Mouse (Mus musculus): ENCODE results near the gene Kcnk6.
A peak's percentile ranks its signal among the peaks of the same experiment; 100 is the strongest.
"Not testable (repeated sequence)": the region's sequence is repeated elsewhere in the genome, so short reads cannot be mapped to it uniquely, and the experiment has no call there.

The Kcnk6 gene

GRCm38 (mm10) chr7:29194230-29194629, 38.1 kb downstream of the Kcnk6 start:
- DNase-seq, result not testable (repeated sequence)

DNA sequence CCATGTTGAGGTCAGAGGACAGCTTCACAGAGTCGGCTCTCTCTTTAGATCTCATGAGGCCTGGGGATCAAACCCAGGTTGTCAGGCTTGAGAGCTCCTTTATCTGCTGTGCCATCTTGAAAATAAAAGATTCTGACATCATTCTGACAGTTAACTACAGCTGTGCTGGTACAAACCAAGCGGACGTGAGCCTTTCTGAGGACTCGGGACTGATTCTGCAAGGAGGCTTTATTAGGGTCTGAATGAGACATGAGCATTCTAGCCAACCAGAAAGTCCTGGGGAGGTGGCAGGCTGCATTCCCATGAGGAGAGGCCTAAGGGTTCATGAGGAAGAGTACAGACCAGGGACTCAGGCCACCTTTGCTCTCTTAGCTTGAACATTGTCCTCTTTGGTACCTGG, 51.0 kb downstream of the Kcnk6 start:
- not testable (repeated sequence) for DNase-seq

GRCm38 (mm10) chr7:29180854-29181236, 51.5 kb downstream of the Kcnk6 start:
- DNase-seq, result no peak

GRCm38 (mm10) chr7:29180077-29180853, 52.0 kb downstream of the Kcnk6 start, which contains the start of gene Psmd8:
Psmd8 (minus strand) TSS chr7:29180701.
- peak; percentile 92 for DNase-seq

DNA sequence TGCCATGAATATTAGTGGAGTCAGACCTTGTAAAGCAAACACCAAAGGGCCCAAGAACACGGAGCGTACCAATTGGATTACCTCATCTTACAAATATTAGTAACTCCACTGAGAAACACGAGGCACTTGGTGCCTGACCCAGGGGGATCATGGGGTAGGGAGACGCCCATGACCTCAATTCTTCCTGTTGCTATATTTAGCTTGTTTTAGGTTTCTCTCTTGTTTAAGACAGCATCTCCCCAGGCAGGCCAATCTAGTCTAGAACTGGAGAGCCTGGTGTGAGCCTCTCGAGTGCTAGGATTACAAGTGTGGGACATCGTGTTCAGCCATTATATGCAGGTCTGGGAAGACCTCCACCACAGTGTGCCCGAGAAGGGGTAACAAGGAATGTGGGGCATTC, 53.0 kb downstream of the Kcnk6 start:
- DNase-seq, result no peak

DNA sequence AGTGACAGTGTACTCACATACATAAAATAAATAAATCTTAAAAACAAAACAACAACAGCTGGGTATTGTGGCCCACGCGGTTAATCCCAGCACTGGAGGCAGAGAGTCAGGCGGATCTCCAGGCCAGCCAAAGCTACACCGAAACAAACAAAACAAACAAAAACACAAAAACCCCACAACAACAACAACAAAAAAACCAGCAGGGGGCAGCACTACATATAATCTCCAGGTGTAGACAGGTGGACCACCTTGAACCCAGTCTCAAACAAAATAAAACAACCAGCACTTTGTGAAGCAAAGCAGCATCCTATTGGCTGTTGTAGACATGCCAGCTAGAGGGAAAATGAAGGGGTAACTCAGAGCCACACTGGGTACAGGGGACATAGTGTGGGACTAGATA, 54.2 kb downstream of the Kcnk6 start:
- no peak for DNase-seq

DNA sequence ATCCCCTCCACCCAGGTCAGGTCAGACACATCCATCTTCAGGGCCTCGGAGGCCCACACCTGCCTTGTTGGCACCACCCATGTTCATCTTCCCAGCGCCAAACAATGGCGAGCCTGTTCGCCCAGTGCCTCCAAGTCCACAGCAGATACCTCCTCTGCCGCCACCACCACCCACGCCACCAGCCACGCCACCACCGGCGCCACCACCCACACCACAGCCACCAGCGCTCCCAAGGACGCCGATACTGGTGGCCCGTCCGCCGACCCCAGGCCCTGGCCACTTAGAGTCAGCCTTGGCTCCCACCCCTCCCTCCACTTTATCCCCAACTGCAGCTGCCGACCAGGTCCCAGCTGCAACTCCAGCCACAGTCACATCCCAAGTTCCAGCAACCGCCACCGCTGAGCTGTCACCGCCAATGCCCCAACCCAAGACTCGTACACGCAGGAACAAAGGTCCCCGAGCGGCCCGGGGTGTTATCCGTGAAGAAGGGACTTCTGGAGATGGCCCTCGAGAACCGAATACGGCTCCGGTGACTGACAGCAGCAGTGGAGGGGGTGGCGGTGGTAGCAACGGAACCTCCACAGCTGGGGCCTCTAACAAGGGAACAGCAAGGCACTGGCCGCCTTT, 59.8 kb downstream of the Kcnk6 start:
- no peak for DNase-seq
